Mouse (Mus musculus) heart, postnatal 14 days (tissue): Measurements from ENCODE around the gene Cdc6. TPM values are rescaled to one million over a fixed set of nuclear protein-coding genes. Genes with fewer than 3 reads are reported as not detected.

Experiments used
- DNase-seq, 2 experiments: peaks; one replicate each; pipeline ENCODE4 v3.0.0; 2021 to 2022
- intact Hi-C: fragments of 180-260 bp; cut with DNase I; formaldehyde crosslinking; loops from one replicate; pipeline ENCODE4 v1.15.1; 2025
- long read RNA-seq, 2 experiments: library from polyadenylated mRNA; stranded (forward); transcript quantifications; one replicate each; pipeline ENCODE4 v2.0.0; 2021
- total RNA-seq, 2 experiments: library from RNA; stranded (reverse); gene quantifications; 2 replicates each; pipeline ENCODE4 v1.2.3; 2021

The Cdc6 gene
- total RNA-seq: 1 to 10 TPM in 1 of 2 experiments, under 1 TPM in 1; 0.72 to 2.2 TPM
- long read RNA-seq, experiment 1, full-length matches to known transcripts: 3 of 3 reads
- long read RNA-seq, experiment 1, partial matches to known transcripts: 0 of 3 reads
- long read RNA-seq, experiment 1, other reads (novel, unspliced or antisense): 0 of 3 reads
- long read RNA-seq, experiment 2: 0 reads

DNA sequence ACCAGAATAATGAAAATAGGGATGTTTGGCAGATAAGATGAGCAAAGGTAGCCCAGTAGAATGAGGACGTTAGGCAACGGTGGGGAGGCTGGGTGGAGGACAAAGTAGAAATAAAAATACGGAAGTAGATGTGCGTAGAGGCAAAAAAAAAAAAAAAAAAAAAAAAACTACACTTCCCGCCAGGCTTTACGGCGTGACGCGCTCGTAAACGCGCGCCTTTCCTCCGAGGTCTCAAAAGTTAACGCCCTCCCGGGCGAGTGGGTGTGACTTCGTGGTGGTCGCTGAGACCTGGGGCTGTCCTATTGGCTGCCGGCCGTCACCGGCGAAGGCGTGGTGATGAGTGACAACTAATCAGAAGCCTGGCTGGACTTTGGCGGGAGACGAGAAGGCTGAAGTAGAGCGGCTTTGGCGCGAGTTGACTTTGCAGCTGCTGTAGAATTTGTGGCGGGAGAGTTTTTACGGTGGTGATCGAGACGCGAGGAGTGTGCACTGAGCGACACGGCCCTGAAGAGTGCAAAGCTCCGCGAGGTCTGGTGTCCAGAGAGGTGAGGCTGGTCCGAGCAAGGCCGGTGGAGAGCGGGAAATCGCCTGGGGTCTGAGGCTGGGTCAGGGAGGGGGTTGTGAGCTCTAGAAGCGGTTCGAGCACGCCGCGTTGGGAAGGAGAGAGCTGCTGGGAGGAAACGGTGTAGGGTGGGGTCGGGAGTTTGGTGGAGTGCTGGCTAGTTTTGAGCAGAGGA lies at the start of gene Cdc6:
Gene Cdc6 (plus strand): TSS at position 365 of the 737 bp plus-strand sequence.
- intact Hi-C loops: loop anchor here (2.0 kb wide), 1 partner anchor 207 kb away; the partner anchor contains the start of gene Csf3
- peak; percentile 94 to 96 for DNase-seq

DNA sequence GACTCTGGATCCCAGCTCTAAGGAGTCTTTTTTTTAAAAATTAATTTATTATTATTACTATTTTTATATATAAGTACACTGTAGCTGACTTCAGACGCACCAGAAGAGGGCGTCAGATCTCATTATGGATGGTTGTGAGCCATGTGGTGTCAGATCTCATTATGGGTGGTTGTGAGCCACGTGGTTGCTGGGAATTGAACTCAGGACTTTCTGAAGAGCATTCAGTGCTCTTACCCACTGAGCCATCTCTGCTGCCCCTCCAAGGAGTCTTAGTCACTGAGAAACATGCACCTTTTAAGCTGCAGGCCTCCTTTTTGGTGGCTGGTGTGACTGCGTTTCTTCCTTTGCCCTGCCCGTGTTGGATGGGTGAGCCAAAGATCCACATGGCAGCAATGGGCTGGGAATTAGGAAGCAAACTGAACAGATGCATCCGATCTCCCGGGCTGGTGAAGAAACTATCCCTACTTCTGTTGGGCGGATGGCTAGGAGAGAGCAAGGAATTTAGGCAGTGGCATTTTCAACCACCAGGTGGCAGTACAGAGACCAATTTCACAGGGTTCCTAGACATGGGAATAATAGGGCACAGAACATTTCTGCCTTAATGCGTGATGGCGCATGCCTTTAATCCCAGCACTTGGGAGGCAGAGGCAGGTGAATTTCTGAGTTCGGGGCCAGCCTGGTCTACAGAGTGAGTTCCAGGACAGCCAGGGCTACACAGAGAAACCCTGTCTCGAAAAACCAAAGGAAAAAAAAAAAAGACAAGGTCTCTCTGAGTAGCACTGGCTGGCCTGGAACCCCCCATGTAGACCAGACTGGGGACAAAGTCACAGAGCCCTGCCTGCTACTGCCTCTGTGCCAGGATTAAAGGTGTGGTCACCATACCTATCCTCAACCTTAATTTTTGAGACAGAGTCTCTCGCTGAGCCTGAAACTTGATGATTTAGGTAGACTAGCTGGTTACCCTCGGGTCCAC lies 48.6 kb upstream of the Cdc6 start:
- intact Hi-C loops: loop anchor here (1.0 to 10.0 kb wide), 2 partner anchors 50 to 266 kb away; no protein-coding TSS in a partner anchor
- peak; percentile 85 to 94 for DNase-seq

DNA sequence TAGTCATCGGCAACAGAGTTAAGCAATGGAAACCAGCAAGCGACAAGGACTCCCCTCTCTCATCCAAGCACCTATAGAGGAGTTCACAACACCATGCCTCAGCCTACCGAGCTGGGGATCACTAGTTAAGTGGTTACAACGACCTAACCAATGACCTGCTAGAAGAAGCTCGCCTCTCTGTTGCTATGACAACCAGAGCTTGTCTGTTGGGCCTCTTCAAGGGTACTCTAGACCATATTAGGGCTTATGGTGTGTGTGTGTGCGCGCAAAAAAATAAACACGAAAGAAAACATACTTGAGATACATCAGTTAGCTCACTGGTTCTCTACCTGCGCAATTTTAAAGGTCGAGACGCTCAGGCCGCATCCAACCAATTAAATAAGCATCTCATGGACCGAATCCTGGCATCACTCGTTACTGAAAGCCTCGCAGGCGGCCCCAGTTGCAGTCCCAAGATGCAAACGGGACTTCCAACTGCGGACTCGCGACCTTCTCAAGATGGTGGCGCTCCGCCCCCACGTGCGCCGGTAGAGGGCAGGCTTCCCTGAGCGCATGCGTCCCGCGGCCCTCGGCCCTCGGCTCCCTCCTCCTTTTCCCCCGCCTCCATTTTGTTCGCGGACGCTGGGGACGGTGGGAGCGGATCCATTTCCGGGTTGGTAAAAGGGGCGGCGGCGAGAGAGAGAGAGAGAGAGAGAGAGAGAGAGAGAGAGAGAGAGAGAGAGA lies 44.4 kb upstream of the Cdc6 start, which contains the start of gene Wipf2:
Gene Wipf2 (plus strand): TSS at position 611 of the 723 bp plus-strand sequence.
- DNase-seq: peak; percentile 96 to 97
- intact Hi-C loops: loop anchor here (5.0 kb wide), 1 partner anchor 104 kb away; no protein-coding TSS in a partner anchor

DNA sequence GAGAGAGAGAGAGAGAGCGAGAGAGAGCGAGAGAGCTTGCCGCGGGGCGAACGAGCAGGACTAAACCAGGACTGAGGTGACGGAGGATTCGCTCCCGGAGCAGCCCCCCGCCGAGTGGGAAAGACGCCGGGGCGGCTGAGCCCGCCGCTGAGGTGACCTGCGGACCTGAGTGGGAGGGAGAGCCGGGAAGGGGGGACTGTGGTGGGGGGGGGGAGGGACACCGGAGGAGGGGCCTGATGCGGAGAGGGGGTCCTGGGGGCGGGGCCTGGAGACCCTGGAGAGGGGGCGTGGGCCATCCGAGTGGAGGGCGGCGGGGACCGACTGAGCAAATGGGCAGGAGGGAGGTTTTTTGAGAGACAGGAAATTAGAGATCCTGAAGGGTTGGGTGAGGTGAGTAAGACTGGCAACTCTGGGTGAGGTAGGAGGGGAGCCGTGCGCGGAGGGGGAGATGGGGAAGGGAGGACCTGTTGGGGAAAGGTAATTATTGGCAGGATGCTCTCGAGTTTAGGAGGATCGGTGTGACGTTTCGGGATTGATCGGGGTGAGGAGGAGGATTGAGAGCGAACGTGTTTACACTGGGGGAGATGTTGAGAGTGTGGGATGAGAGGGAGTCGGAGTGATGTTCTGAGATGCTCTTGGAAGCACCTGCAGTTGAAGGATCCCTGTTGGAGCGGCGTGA lies 43.7 kb upstream of the Cdc6 start:
- DNase-seq: no peak
- intact Hi-C loops: loop anchor here (5.0 kb wide), 1 partner anchor 103 kb away; no protein-coding TSS in a partner anchor

DNA sequence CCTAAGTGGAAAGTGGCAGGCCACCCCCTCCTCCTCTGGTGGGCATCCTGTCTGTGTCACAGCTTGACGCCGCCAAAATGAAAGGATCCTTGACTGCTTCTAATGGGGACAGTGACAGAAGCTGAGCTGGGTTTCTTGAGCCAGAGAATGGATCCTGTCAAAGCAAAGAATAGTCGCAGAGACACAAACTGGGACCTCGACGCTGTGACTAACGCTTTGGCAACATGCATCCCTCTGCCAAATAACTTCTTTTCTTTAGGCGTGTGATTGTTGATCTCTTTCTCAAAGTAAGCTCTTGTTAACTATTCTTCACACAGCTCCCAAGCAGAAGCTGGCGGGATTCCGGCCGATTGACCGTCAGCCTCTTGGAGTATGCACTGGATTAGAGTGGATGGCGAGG lies 40.3 kb upstream of the Cdc6 start:
- intact Hi-C loops: no loop called here
- DNase-seq: no peak

DNA sequence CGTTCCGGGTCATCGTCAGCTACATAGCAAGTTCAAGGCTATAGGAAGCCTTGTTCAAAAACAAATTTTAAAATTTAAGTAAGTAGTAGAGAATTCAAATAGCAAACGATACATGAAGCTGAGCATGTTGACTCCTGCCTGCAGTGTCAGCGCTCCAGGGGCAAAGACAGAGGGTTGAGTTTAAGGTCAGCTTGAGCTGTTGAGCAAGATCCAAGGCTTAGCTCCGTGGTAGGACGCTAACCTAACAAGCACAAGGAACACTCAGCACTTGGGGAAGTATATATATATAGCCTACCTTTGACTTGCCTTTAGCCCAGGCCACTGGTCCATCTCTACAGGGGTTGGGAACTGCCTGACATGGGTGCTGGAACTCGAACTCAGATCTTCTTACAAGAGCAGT lies 37.7 kb upstream of the Cdc6 start:
- intact Hi-C loops: no loop called here
- no peak for DNase-seq

DNA sequence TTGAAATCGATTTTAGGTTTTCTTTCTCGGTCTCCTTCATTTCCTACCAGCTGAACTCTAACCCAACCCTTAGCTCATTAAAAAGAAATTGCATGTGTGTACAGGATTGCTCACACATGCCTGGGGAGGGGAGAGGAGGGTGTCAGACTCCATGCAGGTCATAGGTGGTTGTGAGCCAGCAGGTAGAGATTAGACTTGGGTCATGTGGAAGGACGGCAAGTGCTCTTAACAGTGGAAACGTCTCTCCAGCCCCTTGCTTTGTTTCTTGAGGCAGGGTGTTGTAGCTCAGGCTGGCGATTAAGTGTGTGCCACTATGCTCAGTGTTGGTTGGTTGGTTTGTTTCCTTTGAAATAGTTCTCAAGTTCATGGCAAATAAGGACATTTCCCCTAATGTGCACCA lies 36.8 kb upstream of the Cdc6 start:
- no peak for DNase-seq
- intact Hi-C loops: no loop called here

DNA sequence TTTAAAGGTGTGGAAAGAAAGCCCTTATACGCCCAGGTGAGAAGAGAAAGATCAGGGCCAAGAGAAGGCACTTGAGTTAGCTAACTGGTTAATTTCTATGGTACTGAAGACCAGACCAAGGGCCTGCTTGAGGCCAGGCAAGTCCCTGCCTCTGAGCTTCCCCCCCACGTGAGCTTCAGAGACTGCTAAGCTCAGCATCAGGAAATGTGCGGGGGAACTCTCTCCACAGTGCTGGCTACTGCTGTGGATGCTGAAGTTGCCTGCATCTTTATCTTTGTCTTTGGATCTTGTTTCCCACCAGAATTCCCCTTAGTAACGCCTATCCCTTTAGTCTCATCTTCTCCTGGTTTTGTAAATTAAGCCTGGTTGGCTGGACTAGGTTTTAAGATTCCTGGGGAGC lies 36.2 kb upstream of the Cdc6 start:
- intact Hi-C loops: no loop called here
- no peak for DNase-seq

DNA sequence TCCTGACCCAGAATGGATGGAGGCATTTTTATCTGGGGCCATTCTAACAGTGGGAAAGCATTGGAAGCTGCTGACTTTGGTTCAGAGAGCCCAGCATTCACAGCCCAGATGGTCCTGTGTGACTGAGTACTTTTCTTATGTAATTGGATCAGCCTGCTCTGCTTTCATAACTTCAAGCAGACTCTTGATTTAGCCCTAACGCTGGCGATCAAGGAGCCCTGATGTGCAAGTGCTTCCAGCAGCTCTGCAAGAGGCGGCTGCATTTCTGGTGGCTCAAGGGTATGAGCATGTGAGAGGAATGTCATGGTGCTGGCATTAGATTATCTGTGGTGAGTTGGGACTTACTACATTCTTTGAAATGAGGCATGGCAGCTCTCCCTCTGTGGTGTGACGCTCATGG lies 35.6 kb upstream of the Cdc6 start:
- intact Hi-C loops: no loop called here
- peak; percentile 27 to 33 for DNase-seq

DNA sequence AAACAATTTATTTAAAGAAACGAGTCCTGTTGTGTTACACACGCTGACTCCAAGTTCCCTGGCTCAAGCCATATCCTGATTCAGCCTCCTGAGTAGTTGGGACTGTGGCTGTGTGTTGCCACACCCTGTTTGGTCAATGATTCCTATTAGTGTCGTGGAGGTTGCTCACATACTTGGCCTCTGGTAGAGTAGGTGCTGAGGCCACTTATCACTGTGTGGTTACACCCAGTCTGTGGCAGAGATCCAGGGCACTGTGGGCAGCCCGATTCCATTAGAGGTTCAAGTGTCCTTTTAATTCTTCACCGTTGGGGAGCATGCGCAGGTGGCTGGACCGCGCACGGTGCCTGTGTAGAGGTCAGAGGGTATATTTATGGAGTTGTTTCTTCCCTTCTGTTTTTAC lies 33.7 kb upstream of the Cdc6 start:
- intact Hi-C loops: no loop called here
- peak; percentile 38 to 62 for DNase-seq

DNA sequence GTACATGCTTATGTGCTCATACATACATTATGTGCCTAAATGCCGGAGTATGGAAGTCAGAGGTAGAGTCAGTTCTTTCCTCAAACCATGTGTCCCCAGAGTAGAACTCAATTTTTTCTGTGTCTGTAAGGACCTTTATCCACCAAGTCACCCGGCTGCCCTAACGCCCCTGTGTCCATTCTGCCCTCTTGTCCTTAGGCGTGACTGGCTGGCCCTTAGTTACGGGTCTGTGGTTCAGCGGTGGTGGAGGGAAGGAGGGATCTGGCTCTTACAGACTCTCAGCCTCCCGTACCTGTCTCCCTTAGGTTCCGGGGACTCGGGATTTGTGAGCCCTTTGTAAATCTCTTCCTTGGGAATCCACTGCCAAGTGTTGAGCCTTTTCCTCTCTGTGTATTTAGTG lies 30.6 kb upstream of the Cdc6 start:
- DNase-seq: no peak
- intact Hi-C loops: no loop called here

DNA sequence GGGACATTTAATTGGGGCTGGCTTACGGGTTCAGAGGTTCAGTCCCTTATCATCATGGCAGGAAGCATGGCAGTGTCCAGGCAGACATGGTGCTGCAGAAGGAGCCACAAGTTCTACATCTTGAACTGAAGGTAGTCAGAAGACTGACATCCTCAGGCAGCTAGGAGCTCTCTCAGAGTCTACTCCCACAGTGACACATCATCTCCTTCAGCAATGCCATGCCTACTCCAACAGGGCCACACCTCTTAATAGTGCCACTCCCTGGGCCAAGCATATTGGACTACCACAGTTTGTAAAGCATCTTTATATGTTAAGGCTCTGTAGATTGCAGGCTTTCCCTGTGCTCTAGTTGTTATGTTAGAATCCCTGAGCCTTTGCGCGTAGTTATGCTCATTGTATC lies 19.9 kb upstream of the Cdc6 start:
- no peak for DNase-seq
- intact Hi-C loops: no loop called here

DNA sequence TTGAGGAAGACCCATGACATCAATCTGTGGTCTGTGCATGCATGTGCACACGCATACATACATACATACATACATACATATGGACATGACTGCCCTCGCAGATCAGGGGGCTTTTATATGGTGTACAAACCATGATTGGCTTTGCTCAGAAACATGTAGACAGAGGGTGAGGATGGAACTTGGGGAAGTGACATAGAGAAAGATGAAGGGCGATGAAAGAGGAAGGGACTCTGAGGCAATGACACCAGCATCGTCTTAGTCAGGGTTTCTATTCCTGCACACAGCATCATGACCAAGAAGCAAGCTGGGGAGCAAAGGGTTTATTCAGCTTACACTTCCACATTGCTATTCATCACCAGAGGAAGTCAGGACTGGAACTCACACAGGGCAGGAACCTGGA lies 18.5 kb upstream of the Cdc6 start:
- no peak for DNase-seq

DNA sequence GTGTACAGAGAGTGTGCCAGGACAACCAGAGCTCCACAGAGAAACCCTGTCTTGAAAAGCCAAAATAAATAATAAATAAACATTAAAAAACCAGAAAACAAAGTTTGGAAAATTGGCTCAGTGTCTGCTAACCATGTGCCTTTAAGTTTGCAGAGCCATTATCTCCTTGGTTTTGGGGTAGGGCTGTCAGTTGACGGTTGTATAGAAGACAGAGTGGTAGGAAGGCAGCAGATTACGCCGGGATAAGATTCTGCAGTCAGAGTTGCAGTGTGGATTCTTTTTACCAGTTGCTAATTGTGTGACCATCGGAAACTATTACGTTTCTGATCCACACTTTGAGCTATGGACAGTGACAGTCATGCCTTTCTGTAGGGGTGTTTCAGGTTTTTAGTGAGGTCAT lies 17.6 kb upstream of the Cdc6 start:
- intact Hi-C loops: no loop called here

More for the DNA sequence above, 18.5 kb upstream of the Cdc6 start:
- intact Hi-C loops: no loop called here

DNA sequence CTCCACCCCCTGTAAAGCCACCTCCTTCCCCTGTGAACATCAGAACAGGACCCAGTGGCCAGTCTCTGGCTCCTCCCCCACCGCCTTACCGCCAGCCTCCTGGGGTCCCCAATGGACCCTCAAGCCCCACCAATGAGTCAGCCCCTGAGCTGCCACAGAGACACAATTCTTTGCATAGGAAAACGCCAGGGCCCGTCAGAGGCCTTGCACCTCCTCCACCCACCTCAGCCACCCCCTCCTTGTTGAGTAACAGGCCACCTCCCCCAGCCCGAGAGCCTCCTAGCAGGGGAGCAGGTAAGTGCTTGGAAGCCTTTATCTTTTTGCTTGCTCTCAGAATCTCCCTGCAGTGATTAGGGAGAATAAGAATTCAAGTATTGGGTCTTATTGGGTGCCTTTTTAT lies 15.2 kb upstream of the Cdc6 start:
- no peak for DNase-seq
- intact Hi-C loops: no loop called here

More for the DNA sequence above, 17.6 kb upstream of the Cdc6 start:
- no peak for DNase-seq

DNA sequence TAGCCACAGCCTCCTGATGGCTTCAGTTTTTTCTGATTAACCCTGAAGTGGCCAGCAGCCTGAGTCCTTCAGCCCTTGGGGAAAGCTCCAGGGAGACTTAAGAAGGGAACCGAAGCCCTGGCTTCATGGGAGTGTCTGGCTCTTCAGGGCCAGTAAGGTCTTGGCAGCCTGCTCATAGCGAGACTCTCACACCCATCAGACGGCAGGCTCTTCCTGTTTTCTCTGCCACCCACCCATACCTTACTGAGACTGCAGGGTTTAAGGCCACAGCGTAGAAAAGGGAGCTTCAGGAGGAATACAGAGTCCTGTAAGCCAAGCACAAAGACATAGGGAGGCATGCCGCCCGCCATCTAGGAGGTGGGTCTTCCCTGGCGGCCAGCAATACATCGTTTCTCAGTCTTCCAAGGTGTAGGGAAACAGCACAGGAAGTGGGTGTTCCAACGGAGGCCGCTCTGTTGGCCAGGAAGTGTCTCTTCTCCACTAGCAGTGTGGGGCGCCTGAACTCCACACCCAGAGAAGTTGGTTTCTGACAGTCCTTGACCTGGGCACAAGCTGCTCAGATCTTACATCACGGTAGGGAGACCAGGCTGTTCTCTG lies 7.0 kb upstream of the Cdc6 start:
- no peak for DNase-seq
- intact Hi-C loops: no loop called here

DNA sequence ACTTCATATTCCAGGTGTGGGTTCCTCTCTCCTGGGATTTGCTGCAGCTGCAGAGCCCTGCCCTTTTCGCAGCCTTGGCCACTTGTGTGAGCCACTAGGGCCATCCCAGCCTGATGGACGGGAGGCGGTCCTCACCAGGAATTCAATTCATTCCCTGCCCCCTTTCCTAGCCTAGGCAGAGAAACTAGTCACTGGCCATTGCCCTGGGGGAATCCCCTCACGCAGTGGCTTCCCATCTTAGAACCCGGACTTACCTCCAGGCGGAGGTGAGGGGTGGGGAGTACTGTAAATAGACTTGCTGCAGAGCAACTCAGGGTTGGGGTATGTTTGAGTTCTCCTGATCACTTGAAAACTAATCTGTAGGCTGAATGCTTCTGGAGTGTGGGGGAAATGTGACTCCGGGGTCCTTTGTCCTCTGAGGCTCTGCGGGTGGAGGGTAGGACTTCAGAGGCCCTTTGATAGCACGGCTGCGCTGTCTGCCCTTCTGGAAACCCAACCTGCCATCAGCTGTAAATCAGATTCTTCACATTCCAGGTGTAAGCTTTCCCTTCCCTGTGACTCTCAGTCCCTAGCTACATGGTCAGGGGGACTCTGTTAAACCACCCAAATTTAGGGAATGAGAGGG lies 4.9 kb upstream of the Cdc6 start:
- DNase-seq: no peak
- intact Hi-C loops: no loop called here

DNA sequence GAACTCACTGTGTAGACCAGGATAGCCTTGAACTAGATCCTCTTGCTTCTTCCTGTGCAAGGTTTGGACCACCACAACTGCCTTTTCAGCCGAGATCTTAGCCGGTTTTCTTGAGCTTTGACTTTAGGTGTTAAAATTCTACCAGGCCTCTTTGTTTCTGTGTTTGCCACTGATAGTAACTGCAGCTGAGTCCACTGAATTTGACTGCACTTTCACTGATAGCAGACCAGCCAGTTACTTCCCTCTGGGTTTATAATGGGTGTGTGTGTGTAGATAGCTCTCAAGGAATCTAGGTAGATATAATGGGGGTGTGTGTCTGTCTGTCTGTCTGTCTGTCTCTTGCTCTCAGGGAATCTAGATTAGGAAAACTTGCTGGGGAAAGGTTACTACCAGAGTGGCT lies 3.0 kb upstream of the Cdc6 start:
- DNase-seq: no peak
- intact Hi-C loops: no loop called here

DNA sequence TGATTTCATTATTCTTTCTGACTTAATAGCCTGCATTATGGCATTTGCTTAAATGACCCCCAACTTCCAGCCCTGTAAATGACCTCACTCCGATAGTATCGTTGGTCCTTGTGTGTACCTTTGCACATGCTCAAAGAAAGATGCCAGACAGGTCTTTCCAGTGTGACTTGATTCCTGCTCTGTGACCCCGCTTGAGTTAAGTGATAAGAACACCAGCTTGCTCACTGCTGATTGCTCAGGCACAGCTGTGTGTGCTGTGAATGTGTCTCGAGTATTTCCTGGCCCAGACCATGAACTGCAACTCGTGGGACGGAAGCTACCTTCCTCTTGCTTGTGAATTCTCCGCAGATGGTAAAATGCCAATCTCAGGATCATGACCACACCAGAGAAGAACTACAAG lies 2.6 kb upstream of the Cdc6 start:
- intact Hi-C loops: no loop called here
- DNase-seq: no peak
